Mouse (Mus musculus): ENCODE data around the gene Col23a1. TPM values are rescaled to one million over a fixed set of nuclear protein-coding genes. Genes with fewer than 3 reads are reported as not detected.

The Col23a1 gene
- total RNA-seq (2014; fragmentation: Nextera tagmentation) (0.27 TPM in 1 of 2 replicates, not detected in the other), total RNA-seq (2017) (0.08 TPM in 1 of 2 replicates, not detected in the other)

GRCm38 (mm10) chr11:51289564-51290041 is at the start of gene Col23a1:
Gene Col23a1, plus strand, starts transcription at chr11:51289920.
- peak; percentile 60 for ATAC-seq (replicated peaks; ENCODE audit: low FRiP score, low TSS enrichment, poor library complexity, severe bottlenecking)

DNA sequence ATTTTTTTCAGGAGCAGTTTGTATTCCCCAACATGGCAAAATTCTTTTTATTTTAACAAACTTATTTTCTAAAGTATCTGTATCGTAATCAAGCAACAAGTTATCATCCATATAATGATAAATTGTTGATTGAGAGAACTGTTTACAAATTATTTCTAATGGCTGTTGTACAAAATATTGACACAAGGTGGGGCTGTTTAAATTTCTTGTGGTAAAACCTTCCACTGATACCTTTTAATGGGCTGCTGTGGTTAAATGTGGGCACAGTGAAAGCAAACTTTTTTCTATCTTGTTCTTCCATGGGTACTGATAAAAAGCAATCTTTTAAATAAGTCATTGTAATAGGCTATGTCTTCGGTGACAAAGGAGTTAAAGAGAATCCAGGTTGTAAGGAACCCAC is 46.8 kb upstream of the Col23a1 start:
- no peak for ATAC-seq (replicated peaks; ENCODE audit: low FRiP score, low TSS enrichment, poor library complexity, severe bottlenecking)

GRCm38 (mm10) chr11:51257006-51257405 is 32.7 kb upstream of the Col23a1 start:
- ATAC-seq (replicated peaks; ENCODE audit: low FRiP score, low TSS enrichment, poor library complexity, severe bottlenecking), result no peak

GRCm38 (mm10) chr11:51261680-51262219 is 28.0 kb upstream of the Col23a1 start, which contains the start of gene Clk4:
Gene Clk4, plus strand, starts transcription at chr11:51261730.
- peak; percentile 28; the same call in 1 of the 2 replicates for ATAC-seq (replicated peaks; ENCODE audit: low FRiP score, low TSS enrichment, poor library complexity, severe bottlenecking)

GRCm38 (mm10) chr11:51262342-51263285 is 27.1 kb upstream of the Col23a1 start, which contains the start of gene BC049762:
Gene BC049762, minus strand, starts transcription at chr11:51263046.
- peak; percentile 95 for ATAC-seq (replicated peaks; ENCODE audit: low FRiP score, low TSS enrichment, poor library complexity, severe bottlenecking)

DNA sequence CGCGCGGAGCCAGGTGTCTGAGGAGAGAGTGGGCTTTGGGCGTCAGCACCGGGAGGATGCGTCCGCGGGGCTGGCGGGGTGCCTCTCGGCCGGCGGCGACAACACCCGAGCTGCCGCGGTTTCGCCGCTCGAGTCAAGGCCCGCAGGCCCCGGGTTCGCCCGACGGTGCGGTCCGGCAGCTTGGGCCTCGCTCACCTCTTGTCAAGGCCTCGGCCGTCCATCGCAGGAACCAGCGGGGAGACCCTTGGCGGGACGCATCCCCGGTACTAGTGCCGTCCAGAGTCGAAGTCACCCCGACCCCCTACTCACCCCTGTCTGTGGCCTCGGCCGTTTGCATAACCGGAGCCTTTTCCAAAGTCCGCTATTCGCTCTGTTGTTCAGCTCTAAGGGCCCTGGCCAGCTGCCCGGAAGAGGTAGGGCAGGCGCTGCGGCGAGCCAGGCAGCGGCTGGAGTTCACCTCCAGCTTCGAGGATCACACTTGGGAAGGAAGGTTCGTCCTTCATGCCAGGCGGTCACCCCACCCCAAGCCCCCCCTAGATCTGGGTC is 26.4 kb upstream of the Col23a1 start:
- peak; percentile 24 for ATAC-seq (replicated peaks; ENCODE audit: low FRiP score, low TSS enrichment, poor library complexity, severe bottlenecking)

DNA sequence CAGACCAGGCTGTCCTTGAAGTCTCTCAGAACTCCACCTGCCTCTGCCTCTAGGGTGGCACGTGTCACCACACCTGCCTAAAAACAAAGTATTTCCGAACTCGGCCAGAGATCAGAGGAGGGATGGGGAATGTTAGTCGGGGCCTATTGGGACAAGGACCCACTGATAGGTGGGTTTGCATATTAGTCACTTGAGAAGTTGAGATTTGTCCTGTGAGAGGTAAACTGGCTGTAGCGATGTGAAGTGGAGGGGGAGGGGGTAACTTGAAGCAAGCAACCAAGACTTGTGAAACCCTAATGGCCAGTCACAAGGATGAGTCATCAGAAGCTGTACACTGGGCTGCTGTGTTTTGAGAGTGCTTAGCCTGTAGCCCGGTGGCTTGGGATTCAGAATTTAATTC is 25.4 kb upstream of the Col23a1 start:
- no peak for ATAC-seq (replicated peaks; ENCODE audit: low FRiP score, low TSS enrichment, poor library complexity, severe bottlenecking)

DNA sequence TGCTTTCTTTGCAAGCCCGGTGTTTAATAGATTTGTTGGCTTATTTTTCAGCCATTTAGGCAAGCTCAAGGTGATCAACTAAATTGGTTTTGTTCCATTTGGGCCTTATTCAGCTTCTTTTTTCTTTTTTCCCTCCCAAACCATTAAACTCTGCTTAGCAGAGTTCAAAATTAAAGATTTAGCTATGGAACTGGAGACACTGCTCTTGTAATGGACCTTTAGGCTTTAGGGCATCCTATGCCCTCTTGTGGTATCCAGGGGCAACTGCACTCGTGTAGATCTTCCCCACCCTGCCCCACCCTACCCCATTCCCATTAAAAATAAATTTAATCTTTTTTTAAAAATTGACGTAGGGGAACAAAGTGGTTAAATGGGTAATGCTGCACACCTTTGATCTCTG is 24.4 kb upstream of the Col23a1 start:
- no peak for ATAC-seq (replicated peaks; ENCODE audit: low FRiP score, low TSS enrichment, poor library complexity, severe bottlenecking)

DNA sequence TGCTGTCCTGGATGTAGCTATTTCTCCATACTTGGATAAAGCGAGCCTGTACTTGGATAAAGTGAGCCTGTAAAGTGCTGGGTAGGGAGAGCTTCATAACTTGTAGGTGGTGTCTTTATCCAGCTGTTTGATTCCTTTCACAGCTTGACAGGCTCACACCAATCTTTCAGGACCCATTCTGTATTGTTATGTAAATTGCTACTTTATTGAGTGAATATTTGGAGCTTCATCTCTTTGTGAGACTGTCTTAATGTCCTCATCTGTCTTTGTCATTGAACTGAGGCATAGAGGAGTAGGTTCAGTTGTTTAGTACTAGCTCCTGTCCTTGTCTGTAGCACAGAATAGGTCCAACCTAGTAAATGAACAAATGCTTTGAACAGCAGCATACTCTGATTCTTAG is 15.3 kb upstream of the Col23a1 start:
- ATAC-seq (replicated peaks; ENCODE audit: low FRiP score, low TSS enrichment, poor library complexity, severe bottlenecking), result no peak

DNA sequence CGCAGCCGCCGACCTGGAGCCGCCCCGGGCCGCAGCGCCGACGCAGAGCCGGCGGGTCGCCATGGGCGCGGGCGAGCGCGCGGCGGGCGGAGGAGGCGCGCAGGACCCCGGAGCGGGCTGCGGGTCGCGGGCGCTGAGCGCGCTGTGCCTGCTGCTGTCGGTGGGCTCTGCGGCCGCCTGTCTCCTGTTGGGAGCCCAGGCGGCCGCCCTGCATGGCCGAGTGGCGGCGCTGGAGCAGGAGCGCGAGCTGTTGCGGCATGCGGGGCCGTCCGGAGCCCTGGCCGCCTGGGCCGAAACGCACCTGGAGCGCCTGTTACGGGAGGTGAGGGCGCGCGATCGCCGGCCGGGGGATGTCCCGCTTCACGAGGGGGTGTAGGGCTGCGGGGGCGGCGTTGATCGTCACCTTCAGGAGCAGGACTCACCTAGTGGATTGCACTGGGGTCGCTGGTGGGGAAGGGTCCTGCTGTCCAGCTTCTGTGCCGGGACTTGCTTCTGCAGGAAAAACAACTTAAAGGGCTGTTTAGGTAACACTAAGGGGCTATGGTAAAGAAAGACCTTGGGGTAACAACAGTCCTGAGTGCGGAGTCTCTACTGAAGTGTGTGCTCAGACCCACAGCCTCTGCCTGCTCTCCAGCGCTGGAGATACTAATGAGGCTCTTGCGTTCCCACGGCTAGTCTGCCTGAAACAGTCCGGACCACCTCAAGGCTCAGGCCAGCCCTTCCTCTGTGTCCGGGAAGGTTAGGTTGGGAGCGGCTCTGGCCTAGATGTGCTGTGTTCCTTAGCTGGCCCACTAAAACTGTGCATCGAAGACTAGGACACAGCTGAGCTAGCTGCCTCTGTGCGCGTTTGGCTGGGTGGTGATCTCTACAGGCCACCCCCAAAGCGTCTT is 591 bp downstream of the Col23a1 start:
- no peak for ATAC-seq (replicated peaks; ENCODE audit: low FRiP score, low TSS enrichment, poor library complexity, severe bottlenecking)

GRCm38 (mm10) chr11:51293956-51294530 is 4.3 kb downstream of the Col23a1 start:
- ATAC-seq (replicated peaks; ENCODE audit: low FRiP score, low TSS enrichment, poor library complexity, severe bottlenecking), result no peak

GRCm38 (mm10) chr11:51295742-51296141 is 6.0 kb downstream of the Col23a1 start:
- ATAC-seq (replicated peaks; ENCODE audit: low FRiP score, low TSS enrichment, poor library complexity, severe bottlenecking), result no peak

DNA sequence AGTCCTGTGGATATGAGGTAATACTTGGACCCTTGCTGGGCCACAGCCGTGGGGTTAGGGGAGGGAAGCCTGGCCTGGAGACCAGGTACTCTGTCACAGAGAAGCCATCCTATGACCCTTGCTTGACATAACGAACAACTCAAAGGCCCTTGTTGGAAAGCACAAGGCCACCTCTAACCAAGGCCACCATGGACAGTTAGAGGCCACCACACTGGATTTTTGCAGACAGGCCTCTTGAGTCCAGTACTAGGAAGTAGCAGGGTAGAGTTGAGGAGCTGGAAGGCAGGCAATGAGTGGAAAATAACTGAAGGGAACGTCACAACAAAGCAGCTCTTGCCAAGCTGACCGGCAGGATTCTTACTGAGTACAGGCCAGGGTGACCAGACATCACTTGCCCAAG is 9.0 kb downstream of the Col23a1 start:
- no peak for ATAC-seq (replicated peaks; ENCODE audit: low FRiP score, low TSS enrichment, poor library complexity, severe bottlenecking)

DNA sequence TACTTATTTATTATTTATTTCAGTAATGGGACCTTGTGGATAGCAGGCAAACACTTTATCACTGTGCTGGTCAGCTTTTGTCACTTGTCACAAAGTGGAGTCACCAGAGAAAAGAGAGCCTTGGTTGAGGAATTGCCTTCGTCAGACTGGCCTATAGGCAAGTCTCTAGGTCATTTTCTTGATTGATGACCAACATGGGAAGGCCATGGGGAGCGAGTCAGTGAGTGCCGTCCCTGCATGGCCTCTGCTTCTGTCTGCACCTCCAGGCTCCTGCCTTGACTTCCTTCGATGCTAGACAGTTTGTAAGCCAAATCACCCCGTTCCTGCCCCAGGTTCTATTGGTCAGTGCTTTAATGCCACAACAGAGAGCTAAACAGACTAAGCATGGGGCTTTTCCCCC is 12.7 kb downstream of the Col23a1 start:
- ATAC-seq (replicated peaks; ENCODE audit: low FRiP score, low TSS enrichment, poor library complexity, severe bottlenecking), result no peak

DNA sequence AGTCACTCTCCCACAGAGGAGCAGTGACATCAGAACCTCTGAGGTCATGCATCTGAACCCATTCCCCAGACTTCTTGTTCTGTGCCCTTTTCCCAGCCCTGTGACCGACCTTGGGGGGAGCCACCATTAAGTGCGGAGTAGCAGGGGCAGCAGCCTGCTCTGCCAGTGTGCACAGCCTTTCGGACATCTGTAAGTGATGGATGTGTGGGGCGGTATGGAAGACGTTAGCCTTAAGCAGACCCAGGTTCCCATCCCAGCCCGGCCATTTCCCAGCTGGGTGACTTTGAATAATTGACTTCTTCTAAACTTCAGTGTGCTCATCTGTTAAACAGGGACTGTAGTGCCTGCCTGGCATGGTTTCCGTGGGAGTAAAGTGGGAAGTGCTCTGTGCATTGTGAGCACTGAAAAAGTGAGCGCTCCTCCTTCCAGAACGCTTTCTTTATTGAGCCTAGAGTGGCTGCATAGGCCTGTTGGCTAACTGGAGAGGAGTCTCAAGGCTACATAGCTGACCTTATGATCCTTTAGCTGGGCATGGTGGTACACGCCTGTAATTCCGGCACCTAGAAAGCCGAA is 14.3 kb downstream of the Col23a1 start:
- no peak for ATAC-seq (replicated peaks; ENCODE audit: low FRiP score, low TSS enrichment, poor library complexity, severe bottlenecking)

DNA sequence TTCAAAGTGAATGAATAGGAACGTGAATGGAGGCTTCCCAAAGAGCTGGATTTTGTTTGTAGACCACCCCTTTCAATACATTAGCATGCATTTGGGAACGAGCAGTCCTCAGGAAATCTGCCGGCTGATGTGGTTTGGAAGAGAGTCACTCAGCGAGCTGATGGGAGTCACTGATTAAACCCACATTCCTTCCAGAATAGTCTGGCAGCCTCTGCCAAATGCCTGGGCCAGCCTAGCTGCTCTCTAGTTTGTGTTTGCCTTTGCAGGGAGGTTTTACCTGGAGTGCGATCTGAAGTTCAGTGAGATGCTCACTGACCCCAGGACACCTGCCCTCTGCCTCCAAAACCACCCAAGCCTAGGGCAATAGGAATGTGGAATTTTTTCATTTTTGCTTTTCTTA is 18.6 kb downstream of the Col23a1 start:
- ATAC-seq (replicated peaks; ENCODE audit: low FRiP score, low TSS enrichment, poor library complexity, severe bottlenecking), result no peak

DNA sequence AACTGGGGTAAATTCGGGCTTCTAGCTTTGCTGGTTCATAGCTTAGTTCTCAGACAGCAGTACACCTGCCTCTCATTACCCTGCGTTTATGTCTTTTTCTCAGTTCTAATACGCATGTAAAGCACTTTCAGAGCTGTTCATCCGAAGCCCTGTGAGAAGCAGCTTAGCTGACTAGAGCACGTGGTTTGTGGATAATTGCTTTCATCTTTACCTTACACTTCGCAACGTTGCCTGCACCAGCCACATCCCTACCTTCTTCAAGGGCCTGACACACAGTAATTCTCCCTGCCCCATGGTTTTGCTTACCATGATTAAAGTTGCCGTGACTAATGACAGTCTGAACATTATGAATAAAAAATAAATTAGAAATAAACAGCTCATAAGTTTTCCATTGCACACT is 22.1 kb downstream of the Col23a1 start:
- ATAC-seq (replicated peaks; ENCODE audit: low FRiP score, low TSS enrichment, poor library complexity, severe bottlenecking), result no peak

- no peak for ATAC-seq (replicated peaks; ENCODE audit: low FRiP score, low TSS enrichment, poor library complexity, severe bottlenecking)
Measured at GRCm38 (mm10) chr11:51315991-51316810, 26.5 kb downstream of the Col23a1 start.
